Mouse (Mus musculus): ENCODE measurements around the gene Aasdh. TPM values are rescaled to one million over a fixed set of nuclear protein-coding genes. Genes with fewer than 3 reads are reported as not detected.
A peak's percentile ranks its signal among the peaks of the same experiment; 100 is the strongest.

Aasdh gene
- polyA plus RNA-seq, 1 experiment from 2014 or later: 18.2 TPM

DNA sequence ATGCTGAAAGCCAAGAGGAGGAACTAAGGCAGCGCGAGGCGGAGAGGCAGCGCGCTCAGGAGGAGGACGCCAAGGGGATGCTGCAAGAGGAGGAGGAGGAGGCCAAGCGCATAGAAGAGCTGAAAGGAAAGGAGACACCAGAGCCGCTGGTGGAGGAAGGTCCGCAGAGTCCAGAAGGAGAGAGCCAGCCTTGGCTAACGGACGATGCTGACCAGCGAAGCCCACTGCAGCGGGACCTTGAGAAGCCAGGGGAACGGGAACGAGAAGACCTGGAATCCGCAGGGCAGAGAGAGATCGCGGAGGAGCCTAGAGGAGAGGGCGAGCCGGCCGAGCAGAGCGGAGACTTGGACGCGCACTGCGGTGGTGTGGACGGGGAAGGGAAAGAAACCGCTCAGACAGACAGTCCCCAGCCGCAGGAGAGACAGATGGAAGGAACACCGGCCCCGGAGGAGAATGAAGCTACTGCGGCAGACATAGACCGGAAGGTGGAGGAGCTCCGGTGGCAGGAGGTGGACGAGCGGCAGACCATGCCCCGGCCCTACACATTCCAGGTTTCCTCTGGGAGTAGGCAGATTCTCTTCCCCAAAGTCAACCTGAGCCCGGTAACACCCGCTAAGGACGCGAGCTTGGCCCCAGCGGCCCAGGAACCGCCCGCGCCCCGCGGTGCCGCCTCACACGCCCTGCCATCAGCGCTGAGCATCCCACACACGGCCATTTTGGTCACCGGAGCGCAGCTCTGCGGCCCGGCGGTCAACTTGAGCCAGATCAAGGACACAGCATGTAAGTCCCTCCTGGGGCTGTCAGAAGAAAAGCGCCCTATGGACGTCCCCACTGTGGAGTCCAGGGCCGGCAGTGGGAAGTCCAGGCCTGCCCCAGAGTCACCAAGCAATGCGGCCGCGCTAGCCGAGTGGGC, 48.0 kb downstream of the Aasdh start:
- peak overlapping the region; percentile 7; the same call in 1 of the 2 replicates for H3K9ac ChIP-seq (ENCODE audit: low read length)
- H3K4me3 ChIP-seq (ENCODE audit: low read depth, low read length): no peak overlapping the region
- ATAC-seq (no peak), DNase-seq (ENCODE audit: low spot score) (no peak)
- peak overlapping the region; percentile 25 for H3K4me2 ChIP-seq (ENCODE audit: low read length)
- peaks cover 51% of the 10 kb centered on the region for H3K36me3 ChIP-seq (ENCODE audit: control insufficient read depth, insufficient read depth, low read length)
- 35% methylated on average over 62 of the region's 62 CpGs for WGBS
- peaks cover 3% of the 10 kb centered on the region; the same call in 1 of the 2 replicates for H3K4me1 ChIP-seq (ENCODE audit: control insufficient read depth, insufficient read depth, low read length)
- 0 out of 2 replicates have a peak, but pooled peaks cover 7% of the 10 kb centered on the region for H3K27me3 ChIP-seq (replicated peaks; ENCODE audit: control insufficient read depth, insufficient read depth, low read length)
- H3K27ac ChIP-seq (ENCODE audit: low read depth, low read length): no peak overlapping the region
- H3K9me3 ChIP-seq (replicated peaks; ENCODE audit: control insufficient read depth, low read length): no peaks in the 10 kb centered on the region

GRCm38 (mm10) chr5:76855829-76856600, 49.3 kb downstream of the Aasdh start:
- Histone ChIP-seq H3K36me3 (ENCODE audit: control insufficient read depth, insufficient read depth, low read length) (peaks cover 54% of the 10 kb centered on the region), H3K27ac (ENCODE audit: low read depth, low read length) (no peak overlapping the region), H3K27me3 (replicated peaks; ENCODE audit: control insufficient read depth, insufficient read depth, low read length) (0 out of 2 replicates have a peak, but pooled peaks cover 7% of the 10 kb centered on the region), H3K4me1 (ENCODE audit: control insufficient read depth, insufficient read depth, low read length) (peaks cover 3% of the 10 kb centered on the region; the same call in 1 of the 2 replicates), H3K9me3 (replicated peaks; ENCODE audit: control insufficient read depth, low read length) (no peaks in the 10 kb centered on the region), H3K9ac (ENCODE audit: low read length) (peak overlapping the region; percentile 17; the same call in 1 of the 2 replicates), H3K4me2 (ENCODE audit: low read length) (no peak overlapping the region), H3K4me3 (ENCODE audit: low read depth, low read length) (no peak overlapping the region)
- 31% methylated on average over 25 of the region's 25 CpGs for WGBS
- peak; percentile 47 for DNase-seq (ENCODE audit: low spot score)
- no peak for ATAC-seq

- H3K36me3 ChIP-seq (ENCODE audit: control insufficient read depth, insufficient read depth, low read length): peaks cover 40% of the 10 kb centered on the region
- WGBS: 10% methylated on average over 10 of the region's 10 CpGs
These were observed 51.8 kb downstream of the Aasdh start for GRCm38 (mm10) chr5:76853549-76853948.

DNA sequence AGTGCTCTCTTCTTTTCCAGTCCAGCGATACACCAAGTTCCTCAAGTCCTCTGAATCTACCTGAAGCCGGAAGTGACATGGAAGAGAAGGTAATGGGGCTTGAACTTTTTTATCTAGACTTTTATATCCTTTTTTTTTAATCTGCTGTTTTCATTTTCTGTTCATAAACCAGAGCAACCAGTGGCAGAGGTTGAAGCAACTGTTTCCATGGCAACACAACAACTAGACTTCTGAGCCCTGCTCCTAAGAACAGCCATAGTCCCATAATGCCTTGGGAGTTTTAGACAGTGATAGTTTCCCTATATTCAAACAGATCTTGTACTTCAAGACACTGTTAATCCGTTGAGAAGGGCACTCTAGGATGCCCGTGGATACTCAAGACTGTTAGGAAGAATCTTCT, 54.0 kb downstream of the Aasdh start:
- Histone ChIP-seq H3K4me3 (ENCODE audit: low read depth, low read length) (no peak overlapping the region), H3K36me3 (ENCODE audit: control insufficient read depth, insufficient read depth, low read length) (peaks cover 19% of the 10 kb centered on the region), H3K9ac (ENCODE audit: low read length) (no peak overlapping the region), H3K27me3 (replicated peaks; ENCODE audit: control insufficient read depth, insufficient read depth, low read length) (no peaks in the 10 kb centered on the region), H3K27ac (ENCODE audit: low read depth, low read length) (no peak overlapping the region), H3K4me1 (ENCODE audit: control insufficient read depth, insufficient read depth, low read length) (peaks cover 3% of the 10 kb centered on the region; the same call in 1 of the 2 replicates), H3K4me2 (ENCODE audit: low read length) (no peak overlapping the region), H3K9me3 (replicated peaks; ENCODE audit: control insufficient read depth, low read length) (no peaks in the 10 kb centered on the region)
- WGBS: 80% methylated on average over 4 of the region's 4 CpGs
- DNase-seq (ENCODE audit: low spot score): peak; percentile 49
- ATAC-seq: no peak

More at GRCm38 (mm10) chr5:76853549-76853948, 51.8 kb downstream of the Aasdh start:
- peak; percentile 89 for DNase-seq (ENCODE audit: low spot score)
- 0 out of 2 replicates have a peak, but pooled peaks cover 7% of the 10 kb centered on the region for H3K27me3 ChIP-seq (replicated peaks; ENCODE audit: control insufficient read depth, insufficient read depth, low read length)
- H3K9me3 ChIP-seq (replicated peaks; ENCODE audit: control insufficient read depth, low read length): no peaks in the 10 kb centered on the region
- H3K27ac ChIP-seq (ENCODE audit: low read depth, low read length): no peak overlapping the region
- no peak overlapping the region for H3K4me2 ChIP-seq (ENCODE audit: low read length)
- H3K9ac ChIP-seq (ENCODE audit: low read length): no peak overlapping the region
- H3K4me1 ChIP-seq (ENCODE audit: control insufficient read depth, insufficient read depth, low read length): peaks cover 3% of the 10 kb centered on the region; the same call in 1 of the 2 replicates
- no peak overlapping the region for H3K4me3 ChIP-seq (ENCODE audit: low read depth, low read length)
- peak; percentile 89 for ATAC-seq

- Histone ChIP-seq H3K4me2 (ENCODE audit: low read length) (no peak overlapping the region), H3K27ac (ENCODE audit: low read depth, low read length) (no peak overlapping the region), H3K4me1 (ENCODE audit: control insufficient read depth, insufficient read depth, low read length) (peaks cover 15% of the 10 kb centered on the region), H3K4me3 (ENCODE audit: low read depth, low read length) (no peak overlapping the region), H3K9ac (ENCODE audit: low read length) (no peak overlapping the region), H3K27me3 (replicated peaks; ENCODE audit: control insufficient read depth, insufficient read depth, low read length) (no peaks in the 10 kb centered on the region), H3K36me3 (ENCODE audit: control insufficient read depth, insufficient read depth, low read length) (peaks cover 9% of the 10 kb centered on the region; the same call in 1 of the 2 replicates), H3K9me3 (replicated peaks; ENCODE audit: control insufficient read depth, low read length) (no peaks in the 10 kb centered on the region)
- WGBS: 95% methylated on average over 6 of the region's 6 CpGs
- no peak for DNase-seq (ENCODE audit: low spot score)
- no peak for ATAC-seq
These were observed 58.2 kb downstream of the Aasdh start for GRCm38 (mm10) chr5:76847106-76847505.

- Histone ChIP-seq H3K27ac (ENCODE audit: low read depth, low read length) (peak overlapping the region; percentile 55; the same call in 1 of the 2 replicates), H3K9ac (ENCODE audit: low read length) (peak overlapping the region; percentile 25; the same call in 1 of the 2 replicates), H3K4me2 (ENCODE audit: low read length) (peak overlapping the region; percentile 0; the same call in 1 of the 2 replicates), H3K27me3 (replicated peaks; ENCODE audit: control insufficient read depth, insufficient read depth, low read length) (no peaks in the 10 kb centered on the region), H3K4me3 (ENCODE audit: low read depth, low read length) (no peak overlapping the region), H3K36me3 (ENCODE audit: control insufficient read depth, insufficient read depth, low read length) (peaks cover 6% of the 10 kb centered on the region; the same call in 1 of the 2 replicates), H3K9me3 (replicated peaks; ENCODE audit: control insufficient read depth, low read length) (no peaks in the 10 kb centered on the region), H3K4me1 (ENCODE audit: control insufficient read depth, insufficient read depth, low read length) (peaks cover 15% of the 10 kb centered on the region)
- 52% methylated on average over 14 of the region's 14 CpGs for WGBS
- DNase-seq (ENCODE audit: low spot score) (peak; percentile 61), ATAC-seq (peak; percentile 51)
These were observed 60.6 kb downstream of the Aasdh start for GRCm38 (mm10) chr5:76844618-76845186.

DNA sequence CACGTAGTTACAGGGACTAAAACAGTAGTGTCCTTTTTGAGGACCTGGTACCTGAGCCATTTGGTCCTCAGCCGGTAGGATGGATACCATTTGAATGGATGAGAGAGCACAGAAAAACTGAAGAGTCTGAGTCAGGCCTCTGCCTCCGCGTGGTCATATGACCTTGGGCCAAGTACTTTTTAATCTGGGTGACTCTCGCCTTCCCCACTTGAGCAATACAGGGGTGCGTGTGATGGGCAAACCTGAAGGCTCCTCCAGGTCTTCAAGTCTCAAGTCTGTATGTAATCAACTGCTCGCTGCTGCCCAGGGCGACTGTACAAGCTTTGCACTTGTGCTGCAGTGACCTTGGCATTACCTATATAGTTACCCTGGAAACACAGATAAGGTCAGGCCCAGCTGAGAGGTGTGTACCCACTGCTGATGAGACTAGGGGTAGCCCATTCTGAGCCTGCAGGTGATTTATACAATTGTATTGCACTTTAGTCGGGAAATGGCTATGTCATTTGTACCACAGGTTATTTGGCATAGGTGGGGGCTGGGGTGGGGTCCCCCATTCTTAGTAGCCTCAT, 61.4 kb downstream of the Aasdh start:
- no peak overlapping the region for H3K4me2 ChIP-seq (ENCODE audit: low read length)
- 88% methylated on average over 9 of the region's 9 CpGs for WGBS
- H3K27ac ChIP-seq (ENCODE audit: low read depth, low read length): peak overlapping the region; percentile 55; the same call in 1 of the 2 replicates
- no peaks in the 10 kb centered on the region for H3K9me3 ChIP-seq (replicated peaks; ENCODE audit: control insufficient read depth, low read length)
- peaks cover 15% of the 10 kb centered on the region for H3K4me1 ChIP-seq (ENCODE audit: control insufficient read depth, insufficient read depth, low read length)
- H3K36me3 ChIP-seq (ENCODE audit: control insufficient read depth, insufficient read depth, low read length): peaks cover 4% of the 10 kb centered on the region; the same call in 1 of the 2 replicates
- no peak for DNase-seq (ENCODE audit: low spot score)
- 0 out of 2 replicates have a peak overlapping the region, but pooled peaks have one; percentile 21 for H3K9ac ChIP-seq (ENCODE audit: low read length)
- ATAC-seq: peak; percentile 30; the same call in 1 of the 2 replicates
- H3K4me3 ChIP-seq (ENCODE audit: low read depth, low read length): no peak overlapping the region
- no peaks in the 10 kb centered on the region for H3K27me3 ChIP-seq (replicated peaks; ENCODE audit: control insufficient read depth, insufficient read depth, low read length)

DNA sequence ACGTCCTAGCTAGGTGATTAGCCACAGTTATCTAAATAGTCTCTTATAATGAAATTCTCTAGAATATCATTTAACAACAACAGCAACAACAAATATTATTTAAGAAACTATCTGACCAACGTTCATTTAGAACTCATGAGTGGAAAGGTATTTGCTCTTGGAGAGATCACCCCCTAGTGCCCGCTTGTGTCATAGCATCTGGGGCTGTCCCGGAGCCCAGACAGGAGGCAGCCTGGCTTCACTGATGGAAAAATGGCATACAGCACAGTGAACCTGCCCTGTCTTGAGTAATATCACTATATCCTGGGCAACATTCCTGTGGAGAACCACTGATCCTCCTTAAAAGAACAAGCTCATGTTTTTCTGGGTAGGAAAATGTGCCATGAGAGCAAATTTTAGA, 61.9 kb downstream of the Aasdh start:
- no peak overlapping the region for H3K27ac ChIP-seq (ENCODE audit: low read depth, low read length)

More for the DNA sequence above, 61.9 kb downstream of the Aasdh start:
- peak; percentile 66 for ATAC-seq
- Histone ChIP-seq H3K4me2 (ENCODE audit: low read length) (no peak overlapping the region), H3K36me3 (ENCODE audit: control insufficient read depth, insufficient read depth, low read length) (no peaks in the 10 kb centered on the region), H3K4me3 (ENCODE audit: low read depth, low read length) (no peak overlapping the region), H3K4me1 (ENCODE audit: control insufficient read depth, insufficient read depth, low read length) (peaks cover 15% of the 10 kb centered on the region), H3K9ac (ENCODE audit: low read length) (0 out of 2 replicates have a peak overlapping the region, but pooled peaks have one; percentile 21), H3K27me3 (replicated peaks; ENCODE audit: control insufficient read depth, insufficient read depth, low read length) (no peaks in the 10 kb centered on the region), H3K9me3 (replicated peaks; ENCODE audit: control insufficient read depth, low read length) (no peaks in the 10 kb centered on the region)
- peak; percentile 79 for DNase-seq (ENCODE audit: low spot score)
- 19% methylated on average over 4 of the region's 4 CpGs for WGBS
